Mouse (Mus musculus): Measurements from ENCODE around the gene Dppa5a. TPM values are rescaled to one million over a fixed set of nuclear protein-coding genes. Genes with fewer than 3 reads are reported as not detected.
A peak's percentile ranks its signal among the peaks of the same experiment; 100 is the strongest.
"Not testable (repeated sequence)": the region's sequence is repeated elsewhere in the genome, so short reads cannot be mapped to it uniquely, and the experiment has no call there.

Gene Dppa5a
- polyA plus RNA-seq, 1 experiment from 2014 or later, result 0.25 TPM

GRCm38 (mm10) chr9:78343055-78343454, 24.9 kb downstream of the Dppa5a start:
- not testable (repeated sequence) for H3K9me3 ChIP-seq (ENCODE audit: control insufficient read depth, low read length)
- WGBS, result 86% methylated on average over 9 of the region's 9 CpGs

GRCm38 (mm10) chr9:78342494-78342893, 25.5 kb downstream of the Dppa5a start:
- ATAC-seq (ENCODE audit: low FRiP score); H3K9ac ChIP-seq (ENCODE audit: low read length); H3K4me1 ChIP-seq (ENCODE audit: control insufficient read depth, insufficient read depth, low read length); H3K4me2 ChIP-seq; H3K27me3 ChIP-seq (ENCODE audit: control insufficient read depth, insufficient read depth, low read length); H3K9me3 ChIP-seq (ENCODE audit: control insufficient read depth, low read length); DNase-seq (ENCODE audit: low spot score, missing footprints); H3K27ac ChIP-seq (ENCODE audit: low read depth, low read length); H3K36me3 ChIP-seq (ENCODE audit: control insufficient read depth, insufficient read depth, low read length); H3K4me3 ChIP-seq (ENCODE audit: low read depth, low read length): not testable (repeated sequence)
- WGBS, result 91% methylated on average over 4 of the region's 4 CpGs

More at GRCm38 (mm10) chr9:78343055-78343454, 24.9 kb downstream of the Dppa5a start:
- ATAC-seq (ENCODE audit: low FRiP score); H3K36me3 ChIP-seq (ENCODE audit: control insufficient read depth, insufficient read depth, low read length); H3K4me1 ChIP-seq (ENCODE audit: control insufficient read depth, insufficient read depth, low read length); H3K27ac ChIP-seq (ENCODE audit: low read depth, low read length); H3K9ac ChIP-seq (ENCODE audit: low read length); H3K4me3 ChIP-seq (ENCODE audit: low read depth, low read length); DNase-seq (ENCODE audit: low spot score, missing footprints); H3K27me3 ChIP-seq (ENCODE audit: control insufficient read depth, insufficient read depth, low read length); H3K4me2 ChIP-seq: not testable (repeated sequence)

GRCm38 (mm10) chr9:78340324-78340723, 27.7 kb downstream of the Dppa5a start:
- not testable (repeated sequence) for H3K27ac ChIP-seq (ENCODE audit: low read depth, low read length); H3K9ac ChIP-seq (ENCODE audit: low read length); H3K9me3 ChIP-seq (ENCODE audit: control insufficient read depth, low read length); H3K4me1 ChIP-seq (ENCODE audit: control insufficient read depth, insufficient read depth, low read length); H3K4me3 ChIP-seq (ENCODE audit: low read depth, low read length); H3K4me2 ChIP-seq; H3K36me3 ChIP-seq (ENCODE audit: control insufficient read depth, insufficient read depth, low read length); ATAC-seq (ENCODE audit: low FRiP score); H3K27me3 ChIP-seq (ENCODE audit: control insufficient read depth, insufficient read depth, low read length)
- DNase-seq (ENCODE audit: low spot score, missing footprints), result peak; percentile 91
- 13% methylated on average over 8 of the region's 8 CpGs for WGBS

GRCm38 (mm10) chr9:78337050-78337449, 30.9 kb downstream of the Dppa5a start:
- H3K27ac ChIP-seq (ENCODE audit: low read depth, low read length); H3K4me2 ChIP-seq; H3K9me3 ChIP-seq (ENCODE audit: control insufficient read depth, low read length); H3K4me1 ChIP-seq (ENCODE audit: control insufficient read depth, insufficient read depth, low read length); H3K4me3 ChIP-seq (ENCODE audit: low read depth, low read length); DNase-seq (ENCODE audit: low spot score, missing footprints); H3K36me3 ChIP-seq (ENCODE audit: control insufficient read depth, insufficient read depth, low read length); ATAC-seq (ENCODE audit: low FRiP score); H3K9ac ChIP-seq (ENCODE audit: low read length); H3K27me3 ChIP-seq (ENCODE audit: control insufficient read depth, insufficient read depth, low read length): not testable (repeated sequence)

GRCm38 (mm10) chr9:78327289-78327688, 40.7 kb downstream of the Dppa5a start, which contains the start of gene Omt2b:
Omt2b (plus strand) TSS chr9:78327589.
- not testable (repeated sequence) for DNase-seq (ENCODE audit: low spot score, missing footprints); H3K36me3 ChIP-seq (ENCODE audit: control insufficient read depth, insufficient read depth, low read length); H3K9ac ChIP-seq (ENCODE audit: low read length); H3K9me3 ChIP-seq (ENCODE audit: control insufficient read depth, low read length); H3K27me3 ChIP-seq (ENCODE audit: control insufficient read depth, insufficient read depth, low read length); ATAC-seq (ENCODE audit: low FRiP score); H3K4me2 ChIP-seq; H3K4me1 ChIP-seq (ENCODE audit: control insufficient read depth, insufficient read depth, low read length); H3K4me3 ChIP-seq (ENCODE audit: low read depth, low read length); H3K27ac ChIP-seq (ENCODE audit: low read depth, low read length)
- no CpG with 5 or more reads among the region's 1 CpGs for WGBS

- WGBS, result 27% methylated on average over 1 of the region's 1 CpGs
- Histone ChIP-seq H3K4me3 (ENCODE audit: low read depth, low read length) (no peak overlapping the region), H3K27me3 (ENCODE audit: control insufficient read depth, insufficient read depth, low read length) (no peaks in the 10 kb centered on the region), H3K9me3 (ENCODE audit: control insufficient read depth, low read length) (no peaks in the 10 kb centered on the region), H3K27ac (ENCODE audit: low read depth, low read length) (no peak overlapping the region), H3K9ac (ENCODE audit: low read length) (no peak overlapping the region), H3K4me1 (ENCODE audit: control insufficient read depth, insufficient read depth, low read length) (no peaks in the 10 kb centered on the region), H3K4me2 (no peak overlapping the region), H3K36me3 (ENCODE audit: control insufficient read depth, insufficient read depth, low read length) (no peaks in the 10 kb centered on the region)
- no peak for ATAC-seq (ENCODE audit: low FRiP score)
- DNase-seq (ENCODE audit: low spot score, missing footprints), result no peak
Observed at GRCm38 (mm10) chr9:78319499-78319898, 48.5 kb downstream of the Dppa5a start.

Other genes with a start within 250 kb of the Dppa5a start
- gene Gsta4, start 185.4 kb downstream of the Dppa5a start, polyA plus RNA-seq (2014; fragmentation: Nextera tagmentation; extraction: Ambion mirVana), result 24.9 and 27.2 TPM in 2 replicates
- gene Gsta1, start 137.5 kb downstream of the Dppa5a start, polyA plus RNA-seq (2014; fragmentation: Nextera tagmentation; extraction: Ambion mirVana), result not detected in 2 replicates
- gene Gm3776, start 111.0 kb downstream of the Dppa5a start, polyA plus RNA-seq (2014; fragmentation: Nextera tagmentation; extraction: Ambion mirVana), result not detected in 2 replicates
- gene Gm10639, start 78.3 kb downstream of the Dppa5a start, polyA plus RNA-seq (2014; fragmentation: Nextera tagmentation; extraction: Ambion mirVana), result not detected in 2 replicates
- gene Omt2a, start 53.4 kb downstream of the Dppa5a start, polyA plus RNA-seq (2014; fragmentation: Nextera tagmentation; extraction: Ambion mirVana), result not detected in 2 replicates
- not detected in 2 replicates for gene Omt2b, start 40.6 kb downstream of the Dppa5a start, polyA plus RNA-seq (2014; fragmentation: Nextera tagmentation; extraction: Ambion mirVana)
- not detected in 2 replicates for gene Gsta2, start 12.4 kb downstream of the Dppa5a start, polyA plus RNA-seq (2014; fragmentation: Nextera tagmentation; extraction: Ambion mirVana)
- gene Ooep, start 10.5 kb upstream of the Dppa5a start, polyA plus RNA-seq (2014; fragmentation: Nextera tagmentation; extraction: Ambion mirVana), result 1.4 and 1.8 TPM in 2 replicates
- gene Ddx43, start 27.6 kb upstream of the Dppa5a start, polyA plus RNA-seq (2014; fragmentation: Nextera tagmentation; extraction: Ambion mirVana), result 0.11 and 0.56 TPM in 2 replicates
- 0.51 and 0.63 TPM in 2 replicates for gene Cgas, start 75.1 kb upstream of the Dppa5a start, polyA plus RNA-seq (2014; fragmentation: Nextera tagmentation; extraction: Ambion mirVana)
- gene Mto1, start 80.0 kb upstream of the Dppa5a start, polyA plus RNA-seq (2014; fragmentation: Nextera tagmentation; extraction: Ambion mirVana), result 26.0 and 28.3 TPM in 2 replicates
- 0.52 and 1.1 TPM in 2 replicates for gene Gm17324, start 80.6 kb upstream of the Dppa5a start, polyA plus RNA-seq (2014; fragmentation: Nextera tagmentation; extraction: Ambion mirVana)
- gene Eef1a1, start 121.0 kb upstream of the Dppa5a start, polyA plus RNA-seq (2014; fragmentation: Nextera tagmentation; extraction: Ambion mirVana), result 4,628 and 4,661 TPM in 2 replicates
- 9.8 and 12.3 TPM in 2 replicates for gene Slc17a5, start 219.9 kb upstream of the Dppa5a start, polyA plus RNA-seq (2014; fragmentation: Nextera tagmentation; extraction: Ambion mirVana)
- 6.2 and 6.7 TPM in 2 replicates for gene Cd109, start 247.4 kb upstream of the Dppa5a start, polyA plus RNA-seq (2014; fragmentation: Nextera tagmentation; extraction: Ambion mirVana)